Mouse (Mus musculus): Measurements from ENCODE around the gene Abhd6. TPM values are rescaled to one million over a fixed set of nuclear protein-coding genes. Genes with fewer than 3 reads are reported as not detected.

Gene Abhd6
- total and polyA plus RNA-seq, 2 experiments from 2014 or later = 17.6 to 34.7 TPM

DNA sequence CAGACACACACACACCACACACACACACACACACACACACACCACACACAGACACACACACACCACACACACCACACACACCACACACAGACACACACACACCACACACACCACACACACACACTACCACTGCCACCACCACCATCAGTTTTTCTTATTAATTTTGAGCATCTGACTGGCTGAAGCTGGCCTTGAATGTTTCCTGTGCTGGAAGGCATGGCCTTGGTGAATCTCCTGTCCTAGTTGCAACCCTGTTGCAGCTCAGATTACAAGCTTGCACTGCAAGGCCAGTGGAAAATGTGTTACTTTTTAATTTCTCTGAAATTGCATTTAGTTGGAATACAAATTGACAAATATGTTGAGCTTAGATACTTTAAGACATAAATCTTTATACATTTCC is 4.4 kb downstream of the Abhd6 start:
- Histone ChIP-seq H3K9ac (replicated peaks; ENCODE audit: low read length, poor library complexity, severe bottlenecking) (no peak overlapping the region), H3K4me3 (ENCODE audit: low read depth, low read length) (no peak overlapping the region), H3K36me3 (ENCODE audit: insufficient read depth, low read length) (no peaks in the 10 kb centered on the region), H3K4me2 (ENCODE audit: low read depth, low read length, poor library complexity, severe bottlenecking) (no peak overlapping the region), H3K27ac (ENCODE audit: low read depth, low read length) (no peak overlapping the region), H3K4me1 (ENCODE audit: insufficient read depth, low read length) (peaks cover 8% of the 10 kb centered on the region; the same call in 1 of the 2 replicates), H3K9me3 (ENCODE audit: low read length) (no peaks in the 10 kb centered on the region), H3K27me3 (ENCODE audit: insufficient read depth, low read length) (no peaks in the 10 kb centered on the region)
- DNase-seq (ENCODE audit: low spot score) (no peak), ATAC-seq (ENCODE audit: low FRiP score) (no peak)
- no peak for TF ChIP-seq CTCF (IDR thresholded peaks at IDR 0.05)

DNA sequence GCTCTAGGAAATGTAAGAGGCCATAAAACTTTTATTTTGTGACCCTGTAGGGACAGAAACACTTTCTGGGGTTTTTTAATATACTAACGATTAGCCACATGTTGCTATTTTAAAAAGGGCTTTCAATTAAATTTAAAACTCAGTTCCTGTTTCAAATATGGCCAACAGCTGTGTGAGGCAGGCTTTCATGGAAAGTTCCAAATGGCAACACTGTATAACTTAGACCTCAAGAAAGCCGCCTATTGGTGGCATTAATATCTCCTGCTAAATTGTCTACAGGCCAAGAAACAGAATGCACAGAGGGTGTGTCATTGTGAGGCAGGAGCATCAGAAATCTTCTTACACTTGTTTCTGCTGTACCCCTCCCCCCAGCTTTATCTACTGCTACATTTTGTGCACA is 4.8 kb downstream of the Abhd6 start:
- Histone ChIP-seq H3K27me3 (ENCODE audit: insufficient read depth, low read length) (no peaks in the 10 kb centered on the region), H3K36me3 (ENCODE audit: insufficient read depth, low read length) (no peaks in the 10 kb centered on the region), H3K4me2 (ENCODE audit: low read depth, low read length, poor library complexity, severe bottlenecking) (no peak overlapping the region), H3K4me1 (ENCODE audit: insufficient read depth, low read length) (peaks cover 8% of the 10 kb centered on the region; the same call in 1 of the 2 replicates), H3K9ac (replicated peaks; ENCODE audit: low read length, poor library complexity, severe bottlenecking) (no peak overlapping the region), H3K4me3 (ENCODE audit: low read depth, low read length) (no peak overlapping the region), H3K27ac (ENCODE audit: low read depth, low read length) (no peak overlapping the region), H3K9me3 (ENCODE audit: low read length) (no peaks in the 10 kb centered on the region)
- ATAC-seq (ENCODE audit: low FRiP score) (no peak), DNase-seq (ENCODE audit: low spot score) (no peak)
- TF ChIP-seq CTCF (IDR thresholded peaks at IDR 0.05) = no peak
- WGBS = 86% methylated on average over 2 of the region's 2 CpGs

GRCm38 (mm10) chr14:8007923-8008322 is 5.2 kb downstream of the Abhd6 start:
- Histone ChIP-seq H3K27ac (ENCODE audit: low read depth, low read length) (no peak overlapping the region), H3K4me1 (ENCODE audit: insufficient read depth, low read length) (peaks cover 8% of the 10 kb centered on the region; the same call in 1 of the 2 replicates), H3K4me2 (ENCODE audit: low read depth, low read length, poor library complexity, severe bottlenecking) (no peak overlapping the region), H3K27me3 (ENCODE audit: insufficient read depth, low read length) (no peaks in the 10 kb centered on the region), H3K9ac (replicated peaks; ENCODE audit: low read length, poor library complexity, severe bottlenecking) (no peak overlapping the region), H3K9me3 (ENCODE audit: low read length) (no peaks in the 10 kb centered on the region), H3K4me3 (ENCODE audit: low read depth, low read length) (no peak overlapping the region), H3K36me3 (ENCODE audit: insufficient read depth, low read length) (no peaks in the 10 kb centered on the region)
- TF ChIP-seq CTCF (IDR thresholded peaks at IDR 0.05) = no peak
- ATAC-seq (ENCODE audit: low FRiP score) = no peak
- no peak for DNase-seq (ENCODE audit: low spot score)
- 89% methylated on average over 10 of the region's 10 CpGs for WGBS

DNA sequence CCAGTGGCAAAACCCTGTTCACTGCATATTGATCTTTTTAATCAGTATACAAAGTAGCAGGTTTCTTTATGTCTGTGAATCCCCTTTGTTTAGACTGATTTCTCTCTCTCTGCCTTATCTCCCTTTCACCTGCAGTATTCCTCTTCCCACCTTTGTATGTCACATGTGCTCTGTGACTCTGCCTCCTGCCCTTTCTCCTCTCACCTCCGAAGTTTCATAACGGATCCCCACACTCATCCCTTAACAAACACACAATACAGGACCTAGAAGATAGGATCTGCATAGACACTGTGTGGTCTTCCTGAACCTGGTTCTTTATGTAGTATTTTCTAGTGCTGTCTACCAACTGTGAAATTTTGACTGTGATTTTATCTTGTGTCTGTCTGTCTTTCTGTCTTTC is 8.6 kb downstream of the Abhd6 start:
- ATAC-seq (ENCODE audit: low FRiP score) (no peak), DNase-seq (ENCODE audit: low spot score) (no peak)
- no peaks in the 10 kb centered on the region for H3K27me3 ChIP-seq (ENCODE audit: insufficient read depth, low read length)
- H3K9me3 ChIP-seq (ENCODE audit: low read length) = no peaks in the 10 kb centered on the region
- H3K4me1 ChIP-seq (ENCODE audit: insufficient read depth, low read length) = no peaks in the 10 kb centered on the region
- no peak overlapping the region for H3K9ac ChIP-seq (replicated peaks; ENCODE audit: low read length, poor library complexity, severe bottlenecking)
- H3K36me3 ChIP-seq (ENCODE audit: insufficient read depth, low read length) = no peaks in the 10 kb centered on the region
- H3K4me2 ChIP-seq (ENCODE audit: low read depth, low read length, poor library complexity, severe bottlenecking) = no peak overlapping the region
- no peak for TF ChIP-seq CTCF (IDR thresholded peaks at IDR 0.05)
- 87% methylated on average over 2 of the region's 2 CpGs for WGBS
- H3K4me3 ChIP-seq (ENCODE audit: low read depth, low read length) = no peak overlapping the region
- H3K27ac ChIP-seq (ENCODE audit: low read depth, low read length) = no peak overlapping the region

DNA sequence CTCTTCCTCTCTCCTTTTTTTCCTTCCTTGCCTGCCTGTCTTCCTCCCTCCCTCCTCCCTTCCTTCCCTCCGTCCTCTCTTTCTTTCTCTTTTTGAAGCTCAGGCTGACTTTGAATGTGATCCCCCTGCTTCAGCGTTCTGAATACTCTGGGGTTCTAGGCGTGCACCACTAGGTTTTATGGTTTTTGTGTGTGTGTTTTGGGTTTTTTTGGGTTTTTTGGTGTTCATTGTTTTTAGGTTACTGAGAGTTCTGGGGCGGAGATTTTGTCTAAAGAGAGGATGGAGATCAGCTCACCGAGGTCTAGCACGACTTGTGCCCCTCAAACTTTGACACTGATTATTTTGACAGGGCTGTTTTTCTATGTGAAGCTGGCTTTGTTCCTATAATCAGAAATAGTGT is 9.2 kb downstream of the Abhd6 start:
- ATAC-seq (ENCODE audit: low FRiP score) = no peak
- Histone ChIP-seq H3K9ac (replicated peaks; ENCODE audit: low read length, poor library complexity, severe bottlenecking) (no peak overlapping the region), H3K27me3 (ENCODE audit: insufficient read depth, low read length) (no peaks in the 10 kb centered on the region), H3K4me2 (ENCODE audit: low read depth, low read length, poor library complexity, severe bottlenecking) (no peak overlapping the region), H3K9me3 (ENCODE audit: low read length) (no peaks in the 10 kb centered on the region), H3K36me3 (ENCODE audit: insufficient read depth, low read length) (no peaks in the 10 kb centered on the region), H3K4me1 (ENCODE audit: insufficient read depth, low read length) (no peaks in the 10 kb centered on the region), H3K4me3 (ENCODE audit: low read depth, low read length) (no peak overlapping the region), H3K27ac (ENCODE audit: low read depth, low read length) (no peak overlapping the region)
- DNase-seq (ENCODE audit: low spot score) = no peak
- 69% methylated on average over 6 of the region's 6 CpGs for WGBS
- no peak for TF ChIP-seq CTCF (IDR thresholded peaks at IDR 0.05)

DNA sequence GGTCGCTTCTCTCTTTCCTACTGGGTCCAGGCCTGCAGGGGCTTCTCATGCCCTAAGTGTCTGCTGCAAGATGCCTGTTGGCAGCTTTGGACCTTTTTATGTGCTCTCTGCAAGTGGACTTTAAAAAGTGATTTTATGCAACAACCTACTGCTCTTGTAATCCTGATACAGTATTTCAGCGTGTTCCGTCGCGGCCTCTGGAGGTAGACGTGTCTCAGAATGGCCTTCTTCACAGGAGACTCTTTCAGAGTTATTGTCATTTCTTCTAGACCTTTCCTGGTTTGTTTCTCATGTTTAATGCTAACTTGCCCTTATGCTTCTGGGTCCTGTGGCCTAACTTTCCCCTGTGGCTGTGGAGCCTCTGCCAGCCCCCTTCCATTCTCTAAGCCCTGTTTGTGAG is 13.1 kb downstream of the Abhd6 start:
- Histone ChIP-seq H3K27me3 (ENCODE audit: insufficient read depth, low read length) (no peaks in the 10 kb centered on the region), H3K27ac (ENCODE audit: low read depth, low read length) (no peak overlapping the region), H3K4me2 (ENCODE audit: low read depth, low read length, poor library complexity, severe bottlenecking) (no peak overlapping the region), H3K4me1 (ENCODE audit: insufficient read depth, low read length) (no peaks in the 10 kb centered on the region), H3K9ac (replicated peaks; ENCODE audit: low read length, poor library complexity, severe bottlenecking) (no peak overlapping the region), H3K9me3 (ENCODE audit: low read length) (no peaks in the 10 kb centered on the region), H3K36me3 (ENCODE audit: insufficient read depth, low read length) (no peaks in the 10 kb centered on the region), H3K4me3 (ENCODE audit: low read depth, low read length) (no peak overlapping the region)
- WGBS = 87% methylated on average over 6 of the region's 6 CpGs
- DNase-seq (ENCODE audit: low spot score) (no peak), ATAC-seq (ENCODE audit: low FRiP score) (no peak)
- TF ChIP-seq CTCF (IDR thresholded peaks at IDR 0.05) = no peak
